Mouse (Mus musculus): ENCODE measurements around the gene Asf1b.
"Not testable (repeated sequence)": the region's sequence is repeated elsewhere in the genome, so short reads cannot be mapped to it uniquely, and the experiment has no call there.

The Asf1b gene

GRCm38 (mm10) chr8:83964015-83964765 lies 8.9 kb downstream of the Asf1b start:
- DNase-seq (ENCODE audit: low read depth), result no peak

DNA sequence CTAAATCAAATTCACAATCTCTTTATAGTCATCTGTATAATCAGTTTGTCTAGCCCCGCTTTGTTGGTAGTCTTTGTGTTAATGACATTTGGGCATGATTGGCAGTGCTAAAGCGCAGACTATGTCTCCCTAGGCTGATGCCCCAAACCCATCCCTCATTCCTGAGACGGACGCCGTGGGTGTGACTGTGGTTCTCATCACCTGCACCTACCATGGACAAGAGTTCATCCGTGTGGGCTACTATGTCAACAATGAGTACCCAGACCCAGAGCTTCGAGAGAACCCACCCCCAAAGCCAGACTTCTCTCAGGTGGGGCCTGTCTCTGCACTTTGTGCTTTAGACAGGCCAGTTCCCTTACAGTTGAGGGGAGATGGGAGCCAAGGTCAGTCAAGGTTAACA lies 12.4 kb downstream of the Asf1b start:
- no peak for DNase-seq (ENCODE audit: low read depth)

- no peak for DNase-seq (ENCODE audit: low read depth)
Measured at GRCm38 (mm10) chr8:83971121-83971520, 15.8 kb downstream of the Asf1b start.

DNA sequence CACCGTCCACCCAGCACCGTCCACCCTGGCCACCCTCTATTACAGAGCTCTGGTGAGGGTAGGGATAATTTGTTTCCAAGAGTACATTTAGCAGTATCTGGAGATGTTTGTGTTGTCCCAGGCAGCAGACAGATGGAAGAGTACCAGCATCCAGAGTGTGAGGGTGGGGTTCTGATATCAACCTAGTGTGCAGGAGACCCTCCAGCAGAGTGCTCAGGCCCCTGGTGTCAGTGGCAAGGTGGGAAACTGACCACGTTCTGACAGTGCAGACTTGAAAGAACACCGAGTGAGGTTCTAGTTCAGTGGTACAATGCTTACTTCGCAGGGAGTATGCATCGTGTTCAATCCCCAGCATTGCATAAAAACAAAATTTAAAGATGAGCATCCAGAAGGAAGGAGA lies 16.4 kb downstream of the Asf1b start:
- no peak for DNase-seq (ENCODE audit: low read depth)

DNA sequence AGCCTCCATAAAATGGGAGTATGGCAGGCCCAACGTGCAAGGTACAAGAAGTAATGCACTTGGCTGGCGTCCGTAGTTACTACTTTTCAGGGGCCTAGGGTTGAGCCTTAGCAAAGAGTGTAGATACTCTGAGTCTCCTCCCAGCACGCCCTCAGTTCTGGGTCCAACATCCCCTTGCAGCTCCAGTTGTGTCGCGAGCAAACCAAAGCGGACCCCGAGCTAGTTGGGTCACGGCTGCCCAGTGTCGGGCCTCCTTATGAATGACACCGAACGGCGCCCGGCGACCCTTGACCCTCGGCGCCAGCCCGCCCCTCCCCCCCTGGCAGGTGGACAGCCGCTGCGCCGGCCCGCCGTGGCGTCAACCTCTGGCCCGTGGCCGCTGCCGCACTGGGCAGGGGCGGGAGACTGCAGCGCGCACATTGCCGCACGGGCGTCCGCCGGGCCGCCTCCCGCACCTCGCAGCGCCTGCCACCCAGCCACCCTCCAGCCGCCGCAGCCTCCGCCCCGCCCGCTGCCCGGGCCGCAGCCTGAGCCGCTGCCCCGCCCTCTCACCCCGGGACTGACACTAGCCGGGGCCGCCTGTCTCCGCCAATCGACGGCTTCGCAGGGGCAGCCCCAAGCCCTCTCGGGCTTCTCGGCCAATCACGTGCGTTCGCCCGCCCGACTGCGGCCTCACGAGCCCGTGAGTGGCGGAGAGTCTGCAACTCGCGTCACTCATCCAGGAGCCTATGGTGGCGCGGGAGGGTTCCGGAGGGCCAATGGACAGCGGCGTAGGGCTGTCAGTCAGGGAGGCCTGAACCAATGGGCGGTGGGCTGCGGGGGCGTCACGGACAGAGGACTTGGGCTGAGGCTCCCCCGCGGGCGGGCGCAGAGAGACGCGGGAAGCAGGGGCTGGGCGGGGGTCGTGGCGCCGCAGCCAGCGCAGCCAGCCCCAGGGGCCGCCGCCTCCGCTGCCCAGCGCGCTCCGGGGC lies 17.1 kb downstream of the Asf1b start, which contains the start of gene Prkaca:
TSS of gene Prkaca (plus strand) at position 844 of the 971 bp plus-strand sequence.
- peak; percentile 96 for DNase-seq (ENCODE audit: low read depth)

DNA sequence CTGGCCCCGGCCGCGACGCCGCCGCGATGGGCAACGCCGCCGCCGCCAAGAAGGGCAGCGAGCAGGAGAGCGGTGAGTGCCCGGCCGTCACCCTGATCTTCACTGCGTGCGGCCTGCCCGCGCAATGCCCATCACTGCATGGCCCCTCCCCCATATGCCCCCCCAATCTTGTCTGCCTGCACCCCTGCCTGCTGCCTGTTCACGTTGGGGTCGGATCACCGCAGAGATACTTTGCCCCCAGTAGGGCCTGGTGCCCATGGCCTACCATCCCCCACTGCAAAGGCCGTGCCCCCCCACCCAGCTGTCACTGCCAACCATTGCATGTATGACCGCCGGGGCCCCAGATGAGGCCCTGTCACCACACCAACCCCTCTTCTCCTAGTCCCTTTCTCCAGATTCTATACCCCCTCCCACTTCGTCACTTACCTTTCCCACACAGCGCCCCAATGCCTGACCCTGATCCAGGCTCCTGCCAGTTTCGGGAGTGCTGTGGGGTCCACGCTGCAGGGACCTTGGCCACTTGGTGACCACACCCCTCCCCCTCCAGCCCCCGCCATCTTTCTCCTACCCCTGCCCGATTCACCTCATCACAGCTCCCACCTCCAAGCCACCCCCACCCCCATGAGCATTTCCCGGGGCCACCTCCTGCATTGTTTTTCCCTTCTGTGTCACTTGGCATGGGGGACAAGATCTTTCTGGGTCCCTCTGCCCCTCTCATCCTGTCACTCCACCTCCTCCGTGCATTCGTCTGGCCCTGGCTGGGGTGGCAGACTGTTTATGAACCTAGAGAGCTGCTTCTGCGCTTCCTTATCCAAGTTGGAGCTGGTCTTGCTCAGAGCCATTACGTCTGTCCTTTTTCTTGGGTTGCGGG lies 18.1 kb downstream of the Asf1b start:
- DNase-seq (ENCODE audit: low read depth), result no peak

DNA sequence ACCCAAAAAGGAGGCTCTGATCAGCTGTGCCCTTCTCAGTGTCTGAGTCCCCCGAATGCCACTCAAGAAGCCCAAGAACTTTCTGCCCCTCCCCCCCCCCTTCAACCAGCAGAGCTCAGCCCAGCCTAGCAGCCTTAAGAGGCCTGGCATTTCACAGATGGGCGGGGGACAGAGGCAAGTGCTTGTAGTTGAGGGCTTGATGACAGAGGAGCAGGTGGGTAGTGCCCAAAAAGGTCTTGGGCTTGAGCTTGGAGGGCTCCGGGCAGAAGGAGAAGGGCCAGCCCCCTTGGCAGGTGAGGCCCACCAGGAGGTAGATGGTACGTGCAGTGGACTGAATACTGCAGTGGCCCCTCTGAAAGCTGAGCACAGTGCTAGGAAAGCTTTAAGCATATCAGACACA lies 19.2 kb downstream of the Asf1b start:
- DNase-seq (ENCODE audit: low read depth), result no peak

- DNase-seq (ENCODE audit: low read depth), result peak; percentile 31
Measured at GRCm38 (mm10) chr8:83976101-83976630, 20.9 kb downstream of the Asf1b start.

DNA sequence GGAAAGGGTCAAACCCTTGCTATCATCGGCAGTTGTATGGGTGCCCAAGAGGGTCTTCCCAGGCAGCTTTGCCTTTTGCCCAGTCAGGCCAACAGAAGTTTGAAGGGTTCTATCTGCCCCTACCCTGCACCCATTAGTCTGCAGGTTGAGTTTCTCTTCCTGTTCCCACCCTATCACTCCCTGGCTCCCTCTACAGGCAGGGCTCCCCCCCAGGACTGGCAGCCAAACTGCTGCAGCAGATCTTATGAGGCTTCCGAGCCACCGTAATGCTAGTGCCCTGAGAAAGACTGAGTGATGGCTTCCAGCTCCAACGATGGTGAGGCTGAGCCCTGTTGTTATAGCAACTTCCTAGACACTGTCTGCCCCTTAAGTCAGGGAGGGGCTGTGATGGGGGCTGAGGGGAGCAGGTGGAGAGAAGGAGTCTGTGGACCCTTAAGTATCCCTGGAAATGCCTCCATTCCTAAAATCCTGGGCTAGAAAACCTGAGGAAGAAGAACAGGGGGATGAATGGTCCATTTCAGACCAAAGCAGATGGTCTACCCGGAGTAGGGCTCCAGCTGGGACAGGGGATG lies 21.6 kb downstream of the Asf1b start:
- DNase-seq (ENCODE audit: low read depth), result no peak

DNA sequence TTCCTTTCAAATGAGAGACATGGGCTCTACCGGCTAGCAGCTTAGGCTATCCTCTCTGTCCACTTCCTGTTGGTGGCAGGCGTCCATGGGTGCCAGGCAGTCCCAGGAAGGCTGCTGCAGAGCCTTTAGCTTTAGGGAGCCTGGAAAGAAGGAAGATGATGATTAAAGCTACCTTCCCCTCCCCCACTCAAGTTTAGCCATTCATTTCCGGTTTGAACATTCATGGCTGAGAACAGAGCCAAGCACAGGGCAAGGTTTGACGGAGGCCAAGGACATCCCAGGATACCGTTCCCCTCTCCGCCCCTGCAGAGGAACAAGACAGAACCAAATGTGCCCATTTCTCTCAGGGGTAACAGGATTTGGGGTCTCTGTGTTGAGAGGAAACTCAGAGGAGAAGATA lies 22.3 kb downstream of the Asf1b start:
- DNase-seq (ENCODE audit: low read depth), result no peak

- no peak for DNase-seq (ENCODE audit: low read depth)
Measured at GRCm38 (mm10) chr8:83978200-83978599, 22.9 kb downstream of the Asf1b start.

GRCm38 (mm10) chr8:83980250-83980649 lies 24.9 kb downstream of the Asf1b start:
- DNase-seq (ENCODE audit: low read depth), result no peak

DNA sequence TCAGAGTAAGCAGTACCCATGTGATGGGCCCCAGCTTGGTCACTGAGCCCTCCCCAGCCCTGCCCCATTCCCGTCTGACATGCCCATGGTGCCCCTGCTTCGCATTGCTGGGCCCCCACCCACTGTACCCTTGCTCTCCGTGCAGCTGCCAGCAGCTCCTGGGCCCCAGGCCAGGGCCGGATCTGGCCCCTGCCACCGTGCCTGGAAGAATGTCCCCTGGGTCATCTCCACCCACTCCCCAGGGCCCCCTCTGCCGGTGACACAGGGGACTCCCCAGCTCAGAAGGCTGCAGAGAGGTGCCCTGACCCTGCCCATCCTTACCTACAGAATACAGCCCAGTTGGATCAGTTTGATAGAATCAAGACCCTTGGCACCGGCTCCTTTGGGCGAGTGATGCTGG lies 25.5 kb downstream of the Asf1b start:
- no peak for DNase-seq (ENCODE audit: low read depth)

DNA sequence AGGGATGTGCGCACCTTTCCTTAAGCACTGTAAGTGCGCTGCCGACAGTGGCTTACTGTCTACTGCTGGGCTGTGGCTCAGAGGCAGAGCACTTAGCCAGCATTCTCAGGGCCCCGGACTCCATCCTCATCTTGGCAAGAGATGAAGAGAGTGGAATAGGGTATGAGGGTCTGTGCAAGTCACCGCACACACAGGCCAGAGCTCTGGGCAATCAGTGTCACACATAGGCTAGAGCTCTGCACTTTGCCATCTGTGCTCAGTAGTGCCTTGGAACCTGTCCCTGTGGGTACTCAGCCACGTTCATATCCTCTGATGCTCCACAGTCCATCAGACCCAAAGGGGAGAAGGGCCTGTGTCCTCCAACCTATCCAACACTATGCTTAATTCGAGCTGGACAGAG lies 26.2 kb downstream of the Asf1b start:
- DNase-seq (ENCODE audit: low read depth), result no peak

- no peak for DNase-seq (ENCODE audit: low read depth)
Measured at GRCm38 (mm10) chr8:83982449-83982848, 27.1 kb downstream of the Asf1b start.

- not testable (repeated sequence) for DNase-seq (ENCODE audit: low read depth)
Measured at GRCm38 (mm10) chr8:83983222-83983621, 27.9 kb downstream of the Asf1b start.

GRCm38 (mm10) chr8:83989243-83989642 lies 33.9 kb downstream of the Asf1b start:
- DNase-seq (ENCODE audit: low read depth), result no peak

DNA sequence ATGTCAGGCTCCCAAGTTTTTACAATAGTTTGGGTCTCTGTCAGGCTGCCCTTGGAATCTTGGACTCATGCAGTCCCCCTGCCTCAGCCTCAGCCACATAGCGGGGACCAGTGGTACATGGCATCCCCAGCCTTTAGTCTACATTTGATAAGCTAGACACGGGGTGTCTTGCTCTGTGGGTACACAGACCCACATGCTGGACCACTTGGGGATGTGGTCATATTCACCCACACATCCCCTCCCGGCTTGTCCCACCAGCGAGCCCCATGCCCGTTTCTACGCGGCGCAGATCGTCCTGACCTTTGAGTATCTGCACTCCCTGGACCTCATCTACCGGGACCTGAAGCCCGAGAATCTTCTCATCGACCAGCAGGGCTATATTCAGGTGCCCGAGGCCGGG lies 34.9 kb downstream of the Asf1b start:
- no peak for DNase-seq (ENCODE audit: low read depth)

DNA sequence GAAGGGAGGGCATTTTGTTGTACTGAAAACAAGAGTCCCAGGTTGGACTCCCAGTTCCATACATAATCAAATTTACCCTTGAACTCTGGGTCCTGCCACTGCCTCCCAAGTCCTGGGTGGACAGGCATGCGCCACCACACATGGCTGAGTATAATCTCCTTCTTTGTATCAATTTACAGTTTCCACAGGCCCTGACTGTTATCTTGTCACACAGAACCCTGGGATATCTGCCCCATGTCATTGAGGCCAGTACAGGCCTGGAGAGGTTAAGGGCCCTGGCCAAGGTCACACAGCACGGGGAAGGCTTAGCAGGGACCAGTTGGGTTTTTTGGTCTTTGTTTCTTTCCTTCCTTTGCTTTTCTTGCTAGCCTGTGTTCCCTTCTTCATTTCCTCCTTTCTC lies 37.2 kb downstream of the Asf1b start:
- DNase-seq (ENCODE audit: low read depth), result no peak

GRCm38 (mm10) chr8:83994030-83994429 lies 38.7 kb downstream of the Asf1b start:
- no peak for DNase-seq (ENCODE audit: low read depth)

DNA sequence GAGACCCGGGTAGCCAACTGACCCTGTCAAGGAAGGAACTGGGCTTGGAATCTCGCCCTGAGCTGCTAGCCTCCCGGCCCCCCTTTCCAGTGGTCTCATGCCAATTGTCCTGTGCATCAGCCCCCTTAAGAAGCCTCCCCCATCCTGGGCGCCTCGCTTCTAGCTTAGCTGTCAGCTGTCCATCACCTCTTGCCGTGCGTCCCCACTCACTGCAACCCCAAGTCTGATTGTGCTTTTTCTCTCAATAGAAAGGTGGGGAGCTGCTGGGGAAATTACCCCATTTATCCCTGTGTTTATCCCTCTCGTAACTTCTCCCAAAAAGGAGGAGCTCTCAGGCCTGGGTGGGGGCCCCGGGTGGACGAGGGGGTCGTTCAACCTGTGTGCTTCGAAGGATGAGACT lies 40.7 kb downstream of the Asf1b start:
- no peak for DNase-seq (ENCODE audit: low read depth)

All from c-Kit-positive CD71-positive TER-119-negative erythroid progenitor cells, embryonic 14.5 days (primary cell).